Mouse (Mus musculus): ENCODE measurements around the gene Adtrp. TPM values are rescaled to one million over a fixed set of nuclear protein-coding genes. Genes with fewer than 3 reads are reported as not detected.

The Adtrp gene
- polyA plus RNA-seq (2017; shearing (Covaris generic)) = under 1 TPM; 0.35 to 0.53 TPM

GRCm38 (mm10) chr13:41847516-41848126, at the start of gene Adtrp:
Gene Adtrp (minus strand): TSS chr13:41847684.

Other genes with a start within 250 kb of the Adtrp start
- gene Tmem170b, start 241.8 kb downstream of the Adtrp start, polyA plus RNA-seq (2017; shearing (Covaris generic)) = 1 to 10 TPM; 8.2 to 9.0 TPM
- 10 to 100 TPM in 1 of 2 experiments, 1 to 10 TPM in 1; 8.8 to 18.6 TPM for gene Hivep1, start 204.3 kb upstream of the Adtrp start, polyA plus RNA-seq (2017; shearing (Covaris generic))